Mouse (Mus musculus): ENCODE data around the gene Nfe2l2. TPM values are rescaled to one million over a fixed set of nuclear protein-coding genes. Genes with fewer than 3 reads are reported as not detected.
A peak's percentile ranks its signal among the peaks of the same experiment; 100 is the strongest.
"Not testable (repeated sequence)": the region's sequence is repeated elsewhere in the genome, so short reads cannot be mapped to it uniquely, and the experiment has no call there.

The Nfe2l2 gene
- total RNA-seq, 2 experiments from 2014 or later, result 63.5 to 64.6 TPM

DNA sequence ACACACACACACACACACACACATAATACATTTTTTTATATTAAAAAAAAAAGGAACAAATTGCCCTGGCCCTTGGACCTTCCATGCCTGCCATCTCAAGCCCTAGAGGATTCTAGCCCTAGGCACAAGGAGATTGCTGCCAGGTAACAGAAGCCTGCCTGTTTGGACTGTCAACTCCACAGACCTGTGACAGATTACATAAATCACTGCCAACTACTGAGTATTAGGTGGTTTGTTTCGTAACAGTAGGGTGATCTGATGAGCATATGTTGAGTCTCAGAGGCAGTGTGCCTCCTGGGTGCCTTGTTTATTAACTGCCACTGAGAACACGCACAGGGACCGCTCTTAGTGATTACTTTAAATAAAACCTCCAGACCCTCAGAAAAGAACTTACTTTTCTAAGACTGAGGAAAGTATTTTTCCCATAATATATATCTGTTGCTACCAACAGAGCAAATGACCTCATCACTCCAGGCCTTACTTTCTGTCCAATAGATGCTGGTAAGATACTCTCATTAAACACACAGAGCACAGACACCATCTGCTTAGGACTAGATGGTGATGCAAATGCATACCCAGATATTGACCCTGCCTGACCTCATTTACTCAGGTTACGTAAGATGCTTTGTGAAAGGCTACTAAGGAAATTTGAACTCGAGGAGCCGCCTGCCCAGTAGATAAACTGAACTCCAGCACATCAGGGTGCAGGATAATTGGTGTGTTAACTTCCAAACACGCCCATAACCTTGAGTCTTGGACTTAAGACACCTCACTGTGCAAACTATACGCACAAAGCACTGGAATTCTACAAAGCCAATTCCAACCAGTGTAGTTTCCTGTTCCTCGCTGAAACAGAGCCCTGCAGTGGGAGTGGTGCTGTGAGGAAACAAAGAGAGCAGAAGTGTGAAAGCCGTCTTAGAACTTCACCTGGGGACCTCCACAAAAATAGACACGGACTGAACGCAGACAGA lies 11.9 kb upstream of the Nfe2l2 start:
- intact Hi-C loops (cut with DNase I), result no loop called here
- DNase-seq, result no peak

DNA sequence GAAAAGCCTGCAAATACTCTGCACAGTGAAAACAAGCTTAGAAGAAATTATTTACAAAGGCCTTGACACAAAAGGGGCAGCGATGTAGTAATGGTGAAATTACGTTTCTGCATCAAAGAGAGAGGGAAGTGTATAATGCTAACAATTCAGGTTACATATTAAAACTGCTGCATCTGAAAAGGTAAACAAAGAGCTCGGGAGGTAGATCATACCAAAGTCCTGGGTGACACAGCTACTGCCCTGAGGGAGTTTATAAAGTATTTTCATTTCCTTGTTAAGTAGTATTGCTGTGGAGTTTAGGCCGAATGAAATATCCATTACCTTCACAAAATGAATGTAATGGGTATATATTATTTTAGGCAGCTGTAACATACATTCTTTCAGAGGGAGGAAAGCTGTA lies 10.3 kb upstream of the Nfe2l2 start:
- intact Hi-C loops (cut with DNase I), result no loop called here
- DNase-seq, result no peak

- intact Hi-C loops (cut with DNase I), result no loop called here
- DNase-seq, result no peak
These were observed 8.6 kb upstream of the Nfe2l2 start for GRCm38 (mm10) chr2:75713083-75713482.

GRCm38 (mm10) chr2:75707420-75707819 lies 3.0 kb upstream of the Nfe2l2 start:
- intact Hi-C loops (cut with DNase I), result no loop called here
- no peak for DNase-seq

DNA sequence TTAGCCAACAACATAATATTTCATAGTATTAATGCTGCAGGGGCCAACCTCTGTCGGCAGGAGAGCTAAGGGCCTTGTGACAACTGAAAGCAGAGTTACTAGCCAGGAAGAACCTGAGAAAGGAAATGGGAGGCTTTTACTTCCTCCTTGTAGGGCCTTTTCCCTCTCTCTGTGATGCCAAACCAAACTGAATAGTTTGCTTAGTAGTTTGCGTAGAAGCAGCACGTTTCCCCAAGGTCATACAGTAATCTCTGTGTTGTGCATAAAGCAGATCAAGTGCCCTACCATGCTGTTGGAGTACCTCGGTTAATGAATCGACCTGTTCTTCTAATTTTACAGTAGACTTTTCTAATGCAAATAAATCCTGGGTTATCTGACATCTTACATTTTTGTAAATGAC lies 2.0 kb upstream of the Nfe2l2 start:
- no peak for DNase-seq
- intact Hi-C loops (cut with DNase I), result no loop called here

DNA sequence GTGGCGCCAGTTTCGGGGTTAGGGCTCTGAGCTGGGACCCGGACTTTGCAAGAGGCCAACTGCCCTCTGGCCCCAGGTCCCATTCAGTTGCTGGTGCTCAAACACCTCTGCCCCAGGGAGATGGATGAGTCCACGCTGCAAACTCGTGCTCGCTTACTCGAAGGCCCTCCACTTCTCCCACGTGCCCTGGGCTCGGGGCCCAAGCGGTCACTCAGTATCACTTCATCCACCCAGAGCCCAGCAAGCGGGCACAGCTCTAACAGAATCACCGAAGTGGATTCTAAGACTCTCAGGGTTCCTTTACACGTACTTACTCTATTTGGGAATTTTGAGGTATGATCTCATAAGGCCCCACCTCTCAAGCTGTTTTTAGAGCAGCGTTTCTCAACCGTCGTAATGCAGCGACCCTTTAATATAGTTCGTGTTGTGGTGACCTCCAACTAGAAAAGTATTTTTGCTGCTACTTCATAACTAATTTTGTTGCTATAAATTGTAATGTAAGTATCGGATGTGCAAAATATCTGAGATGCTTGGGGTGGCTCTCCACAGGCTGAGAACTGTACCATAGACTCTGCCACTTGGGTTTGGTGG lies 816 bp upstream of the Nfe2l2 start:
- DNase-seq, result peak in 1 of 2 experiments; percentile 77
- intact Hi-C loops (cut with DNase I), result loop anchor here (2.0 kb wide), 1 partner anchor 44 kb away; no protein-coding TSS in a partner anchor

- peak; percentile 96 to 98 for DNase-seq
- intact Hi-C loops (cut with DNase I), result loop anchor here (2.0 kb wide), 4 partner anchors 19 to 91 kb away; no protein-coding TSS in a partner anchor
These were observed 863 bp downstream of the Nfe2l2 start for GRCm38 (mm10) chr2:75703375-75704181.

- intact Hi-C loops (cut with DNase I), result loop anchor here (2.0 kb wide), 3 partner anchors 18 to 90 kb away; no protein-coding TSS in a partner anchor
- DNase-seq, result peak in 1 of 2 experiments; percentile 19
These were observed 1.9 kb downstream of the Nfe2l2 start for GRCm38 (mm10) chr2:75702588-75702976.

- DNase-seq, result peak in 1 of 2 experiments; percentile 15
- intact Hi-C loops (cut with DNase I), result loop anchor here (2.0 kb wide), 3 partner anchors 17 to 89 kb away; no protein-coding TSS in a partner anchor
These were observed 2.4 kb downstream of the Nfe2l2 start for GRCm38 (mm10) chr2:75701822-75702587.

GRCm38 (mm10) chr2:75701207-75701606 lies 3.2 kb downstream of the Nfe2l2 start:
- intact Hi-C loops (cut with DNase I), result no loop called here
- DNase-seq, result no peak

- intact Hi-C loops (cut with DNase I), result no loop called here
- DNase-seq, result no peak
These were observed 3.9 kb downstream of the Nfe2l2 start for GRCm38 (mm10) chr2:75700543-75700942.

- intact Hi-C loops (cut with DNase I), result no loop called here
- DNase-seq, result no peak
These were observed 5.6 kb downstream of the Nfe2l2 start for GRCm38 (mm10) chr2:75698874-75699273.

DNA sequence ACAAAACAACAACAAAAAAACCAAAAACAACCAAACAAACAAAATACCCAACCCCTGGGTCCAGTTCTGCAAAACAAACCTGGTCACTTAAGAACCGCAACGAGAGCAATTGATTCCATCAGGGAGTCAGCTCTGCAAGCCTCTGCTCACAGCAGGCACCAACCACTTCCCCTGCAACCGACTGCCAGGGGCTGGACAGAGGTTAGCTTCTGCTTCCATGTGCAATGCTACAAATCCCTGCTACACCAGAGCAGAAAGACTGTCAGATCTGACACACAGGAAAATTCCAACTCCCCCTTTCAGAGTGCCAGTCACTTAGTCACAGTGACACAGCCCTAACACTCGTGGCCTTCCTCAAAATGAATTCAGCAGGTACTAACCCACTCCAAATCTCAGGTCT lies 6.4 kb downstream of the Nfe2l2 start:
- peak in 1 of 2 experiments; percentile 21 for DNase-seq
- intact Hi-C loops (cut with DNase I), result no loop called here

GRCm38 (mm10) chr2:75697222-75697621 lies 7.2 kb downstream of the Nfe2l2 start:
- DNase-seq, result peak in 1 of 2 experiments; percentile 29
- intact Hi-C loops (cut with DNase I), result no loop called here

- intact Hi-C loops (cut with DNase I), result no loop called here
- DNase-seq, result peak in 1 of 2 experiments; percentile 64
These were observed 8.1 kb downstream of the Nfe2l2 start for GRCm38 (mm10) chr2:75696371-75696770.

DNA sequence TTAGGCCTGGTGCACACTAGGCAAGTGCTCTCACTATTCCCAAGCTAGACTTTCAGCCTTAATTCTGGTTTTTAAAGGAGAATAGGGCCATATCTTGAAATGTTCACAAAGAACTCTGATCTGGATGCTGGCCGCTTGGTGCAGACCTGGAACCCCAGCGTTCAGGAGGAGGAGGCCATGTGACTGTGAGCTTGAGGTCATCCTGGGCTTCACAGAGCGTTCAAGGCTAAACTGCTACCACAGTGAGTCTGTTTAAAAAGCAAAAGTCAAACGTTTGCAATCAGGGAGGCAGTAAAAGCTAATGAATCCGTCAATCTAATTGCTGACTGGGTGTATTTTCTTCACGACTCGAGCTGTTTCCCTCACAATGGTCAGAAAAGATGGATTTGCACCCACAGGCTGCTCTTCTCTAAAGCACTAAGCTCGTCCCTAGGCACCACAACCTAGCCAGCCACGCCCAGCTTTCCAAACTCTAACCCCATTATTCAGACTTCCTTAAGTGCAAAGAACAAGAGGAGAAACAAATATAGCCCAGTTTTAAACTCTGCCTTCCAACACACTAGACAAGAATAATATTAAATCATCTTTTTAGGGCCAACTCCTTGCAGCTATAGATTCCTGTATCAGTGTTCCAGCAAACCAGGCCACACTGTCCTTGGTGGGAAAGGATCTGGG lies 8.6 kb downstream of the Nfe2l2 start:
- intact Hi-C loops (cut with DNase I), result no loop called here
- no peak for DNase-seq

GRCm38 (mm10) chr2:75694926-75695325 lies 9.5 kb downstream of the Nfe2l2 start:
- DNase-seq; intact Hi-C loops (cut with DNase I): not testable (repeated sequence)

DNA sequence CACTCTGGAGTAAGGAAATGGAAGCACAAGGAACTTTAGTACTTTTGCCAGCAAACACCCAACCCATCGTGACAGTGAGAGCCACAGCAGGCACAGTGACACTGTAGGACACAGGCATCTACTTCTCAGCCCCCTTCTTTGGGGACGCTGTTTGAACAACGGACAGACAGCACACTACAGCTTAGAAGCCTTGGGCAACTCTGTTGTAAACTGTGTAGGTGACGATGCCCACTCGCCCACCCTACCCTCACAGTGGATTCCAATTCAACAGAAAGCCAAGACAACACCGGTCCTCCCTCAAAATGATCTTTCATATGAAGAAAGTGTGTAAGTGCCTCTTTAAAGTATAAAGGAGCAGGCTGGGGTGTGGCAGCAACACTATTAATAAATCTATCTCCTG lies 12.1 kb downstream of the Nfe2l2 start:
- no peak for DNase-seq

DNA sequence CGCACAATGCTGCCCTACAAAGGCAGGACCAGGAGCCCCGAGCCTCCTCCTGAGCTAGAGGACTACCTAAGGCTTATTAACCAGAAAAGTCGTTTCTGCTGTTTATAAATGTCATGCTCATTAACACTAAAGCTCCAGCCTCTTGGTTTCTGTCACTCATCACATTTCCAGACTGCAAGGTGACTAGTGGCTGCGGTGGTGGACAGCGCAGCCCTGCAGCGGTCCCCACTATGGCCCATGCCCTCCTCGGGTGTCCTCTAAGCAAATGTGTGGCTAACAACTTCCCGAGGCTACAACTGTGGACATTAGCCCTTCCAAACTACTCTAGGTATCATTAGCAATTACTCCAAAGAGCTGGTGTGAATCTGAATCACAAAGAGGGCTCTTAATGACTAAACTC lies 13.1 kb downstream of the Nfe2l2 start:
- peak in 1 of 2 experiments; percentile 32 for DNase-seq
- intact Hi-C loops (cut with DNase I), result no loop called here

More for the DNA sequence above, 12.1 kb downstream of the Nfe2l2 start:
- intact Hi-C loops (cut with DNase I), result no loop called here
